Mouse (Mus musculus): ENCODE data around the gene Ube2n. TPM values are rescaled to one million over a fixed set of nuclear protein-coding genes. Genes with fewer than 3 reads are reported as not detected.

The Ube2n gene
- total RNA-seq, 2 experiments from 2014 or later, result 60.4 to 65.8 TPM

GRCm38 (mm10) chr10:95550506-95550905, 35.6 kb downstream of the Ube2n start:
- DNase-seq, result no peak
- intact Hi-C loops (cut with DNase I), result loop anchor here (2.0 to 10.0 kb wide), 2 partner anchors 224 to 340 kb away; no protein-coding TSS in a partner anchor

GRCm38 (mm10) chr10:95551752-95552151, 36.8 kb downstream of the Ube2n start:
- DNase-seq, result no peak
- intact Hi-C loops (cut with DNase I), result loop anchor here (1.0 to 10.0 kb wide), 3 partner anchors 223 to 339 kb away; no protein-coding TSS in a partner anchor

- intact Hi-C loops (cut with DNase I), result loop anchor here (10.0 kb wide), 1 partner anchor 222 kb away; no protein-coding TSS in a partner anchor
- no peak for DNase-seq
Measured at GRCm38 (mm10) chr10:95552326-95552725, 37.4 kb downstream of the Ube2n start.

GRCm38 (mm10) chr10:95555866-95556265, 40.9 kb downstream of the Ube2n start:
- intact Hi-C loops (cut with DNase I), result loop anchor here (5.0 to 10.0 kb wide), 2 partner anchors 196 to 219 kb away; no protein-coding TSS in a partner anchor
- DNase-seq, result no peak

- intact Hi-C loops (cut with DNase I), result loop anchor here (5.0 to 10.0 kb wide), 2 partner anchors 195 to 217 kb away; no protein-coding TSS in a partner anchor
- no peak for DNase-seq
Measured at GRCm38 (mm10) chr10:95557337-95557828, 42.4 kb downstream of the Ube2n start.

GRCm38 (mm10) chr10:95559426-95559825, 44.5 kb downstream of the Ube2n start:
- intact Hi-C loops (cut with DNase I), result loop anchor here (5.0 to 10.0 kb wide), 2 partner anchors 193 to 215 kb away; no protein-coding TSS in a partner anchor
- DNase-seq, result no peak

- no peak for DNase-seq
- intact Hi-C loops (cut with DNase I), result loop anchor here (5.0 kb wide), 1 partner anchor 117 kb away; no protein-coding TSS in a partner anchor
Measured at GRCm38 (mm10) chr10:95560394-95560983, 45.5 kb downstream of the Ube2n start.

GRCm38 (mm10) chr10:95561616-95562015, 46.7 kb downstream of the Ube2n start:
- intact Hi-C loops (cut with DNase I), result loop anchor here (5.0 kb wide), 1 partner anchor 116 kb away; no protein-coding TSS in a partner anchor
- no peak for DNase-seq

- DNase-seq, result no peak
- intact Hi-C loops (cut with DNase I), result loop anchor here (5.0 kb wide), 1 partner anchor 115 kb away; no protein-coding TSS in a partner anchor
Measured at GRCm38 (mm10) chr10:95562395-95562794, 47.5 kb downstream of the Ube2n start.

GRCm38 (mm10) chr10:95562859-95563841, 48.2 kb downstream of the Ube2n start:
- DNase-seq, result peak; percentile 14 to 59
- intact Hi-C loops (cut with DNase I), result loop anchor here (5.0 kb wide), 1 partner anchor 114 kb away; no protein-coding TSS in a partner anchor

- peak; percentile 75 to 85 for DNase-seq
- intact Hi-C loops (cut with DNase I), result loop anchor here (5.0 kb wide), 1 partner anchor 113 kb away; no protein-coding TSS in a partner anchor
Measured at GRCm38 (mm10) chr10:95563851-95564845, 49.2 kb downstream of the Ube2n start, which contains the start of gene Nudt4. TSS of gene Nudt4 (minus strand) at chr10:95564146.

- intact Hi-C loops (cut with DNase I), result no loop called here
Measured at GRCm38 (mm10) chr10:95565156-95565854, 50.4 kb downstream of the Ube2n start.

GRCm38 (mm10) chr10:95566786-95567185, 51.8 kb downstream of the Ube2n start:
- DNase-seq, result no peak
- intact Hi-C loops (cut with DNase I), result no loop called here

More at GRCm38 (mm10) chr10:95565156-95565854, 50.4 kb downstream of the Ube2n start:
- DNase-seq, result no peak

GRCm38 (mm10) chr10:95567550-95567949, 52.6 kb downstream of the Ube2n start:
- intact Hi-C loops (cut with DNase I), result no loop called here
- no peak for DNase-seq

GRCm38 (mm10) chr10:95568016-95568415, 53.1 kb downstream of the Ube2n start:
- intact Hi-C loops (cut with DNase I), result no loop called here
- no peak for DNase-seq

- intact Hi-C loops (cut with DNase I), result no loop called here
- no peak for DNase-seq
Measured at GRCm38 (mm10) chr10:95569441-95569840, 54.5 kb downstream of the Ube2n start.

- no peak for DNase-seq
- intact Hi-C loops (cut with DNase I), result no loop called here
Measured at GRCm38 (mm10) chr10:95574994-95575393, 60.0 kb downstream of the Ube2n start.

GRCm38 (mm10) chr10:95575839-95576380, 61.0 kb downstream of the Ube2n start:
- intact Hi-C loops (cut with DNase I), result no loop called here
- DNase-seq, result no peak

All from gastrocnemius, postnatal 36 days (tissue).